Mouse (Mus musculus) kidney, adult 2 months (tissue): Measurements from ENCODE around the gene Epha8.

Experiments used
- CTCF ChIP-seq: fragments of 200-500 bp; conservative IDR thresholded peaks from 2 replicates; pipeline ENCODE4 v1.5.1; 2011; ENCODE audit warnings: low read depth, mild to moderate bottlenecking, control low read depth, low read length, moderate library complexity, mixed read lengths; ENCODE audit not compliant: insufficient read depth, insufficient read length
- POLR2A ChIP-seq: fragments of 200-500 bp; IDR thresholded peaks from one replicate; pipeline ENCODE4 v1.6.1; 2011; ENCODE audit warnings: low read depth, low read length, control low read depth

DNA sequence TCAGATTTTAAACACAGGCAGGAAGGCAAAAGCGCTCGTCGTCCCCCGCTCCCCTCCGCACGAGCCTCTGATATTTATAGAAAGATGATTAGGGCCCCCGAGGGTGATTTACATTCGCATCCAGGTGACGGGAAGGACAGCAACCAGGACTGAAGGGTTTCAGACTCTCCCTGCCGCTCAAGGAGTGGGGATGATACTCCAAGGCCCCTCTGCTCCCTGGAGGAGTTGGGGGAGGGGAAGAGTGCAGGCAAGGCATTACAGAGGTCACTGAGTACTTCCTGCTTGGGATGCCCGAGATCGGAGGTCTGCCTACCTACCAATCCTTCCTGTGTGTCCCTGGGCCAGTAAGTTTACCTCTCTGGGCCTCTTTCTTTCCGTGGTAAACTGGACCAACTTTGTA, 13.4 kb downstream of the Epha8 start:
- TF ChIP-seq CTCF: no peak
- no peak for TF ChIP-seq POLR2A
